Mouse (Mus musculus): Measurements from ENCODE around the gene Ccdc40. TPM values are rescaled to one million over a fixed set of nuclear protein-coding genes. Genes with fewer than 3 reads are reported as not detected.
A peak's percentile ranks its signal among the peaks of the same experiment; 100 is the strongest.

Gene Ccdc40
- polyA plus RNA-seq, 1 experiment from 2014 or later = 1.8 TPM

GRCm38 (mm10) chr11:119306762-119307657 is 78.6 kb downstream of the Ccdc40 start:
- peak overlapping the region; percentile 87 to 89 for H3K27ac ChIP-seq (replicated peaks in 1 of 2; ENCODE audit: control insufficient read depth in 1 of 2, insufficient read depth in 1 of 2, low read depth in 2 of 2, low read length in 2 of 2)
- ATAC-seq (ENCODE audit: insufficient number of reproducible peaks, insufficient read depth, low FRiP score, low read depth) = no peak
- peaks cover 19 to 20% of the 10 kb centered on the region in 2 experiments for H3K4me1 ChIP-seq (ENCODE audit: control insufficient read depth in 2 of 2, insufficient read depth in 2 of 2, low read length in 2 of 2)
- 47% methylated on average over 13 of the region's 13 CpGs for WGBS
- no peak overlapping the region for H3K4me3 ChIP-seq (ENCODE audit: control insufficient read depth in 1 of 2, insufficient read depth in 1 of 2, low read depth in 1 of 2, low read length in 2 of 2)
- no peaks in the 10 kb centered on the region for H3K9me3 ChIP-seq (ENCODE audit: control insufficient read depth, low read length)
- no peaks in the 10 kb centered on the region for H3K36me3 ChIP-seq (ENCODE audit: control insufficient read depth, insufficient read depth, low read length)
- peak overlapping the region; percentile 11; the same call in 1 of the 2 replicates for H3K4me2 ChIP-seq (ENCODE audit: low read length)
- H3K27me3 ChIP-seq (ENCODE audit: control insufficient read depth, insufficient read depth, low read length) = 0 out of 2 replicates have a peak, but pooled peaks cover 4% of the 10 kb centered on the region
- peak overlapping the region; percentile 25; the same call in 1 of the 2 replicates for H3K9ac ChIP-seq (ENCODE audit: low read length)

GRCm38 (mm10) chr11:119307658-119307867 is 79.2 kb downstream of the Ccdc40 start, which contains the start of gene Card14:
Gene Card14 (plus strand): TSS chr11:119307768.
- Histone ChIP-seq H3K9me3 (ENCODE audit: control insufficient read depth, low read length) (no peaks in the 10 kb centered on the region), H3K27me3 (ENCODE audit: control insufficient read depth, insufficient read depth, low read length) (0 out of 2 replicates have a peak, but pooled peaks cover 4% of the 10 kb centered on the region), H3K9ac (ENCODE audit: low read length) (peak within 1 kb of the TSS; percentile 25; the same call in 1 of the 2 replicates), H3K4me3 (ENCODE audit: control insufficient read depth in 1 of 2, insufficient read depth in 1 of 2, low read depth in 1 of 2, low read length in 2 of 2) (no peak within 1 kb of the TSS), H3K36me3 (ENCODE audit: control insufficient read depth, insufficient read depth, low read length) (no peaks in the 10 kb centered on the region), H3K4me1 (ENCODE audit: control insufficient read depth in 2 of 2, insufficient read depth in 2 of 2, low read length in 2 of 2) (peaks cover 19 to 20% of the 10 kb centered on the region in 2 experiments), H3K27ac (replicated peaks in 1 of 2; ENCODE audit: control insufficient read depth in 1 of 2, insufficient read depth in 1 of 2, low read depth in 2 of 2, low read length in 2 of 2) (peak within 1 kb of the TSS; percentile 87 to 89), H3K4me2 (ENCODE audit: low read length) (peak within 1 kb of the TSS; percentile 11; the same call in 1 of the 2 replicates)
- 65% methylated on average over 1 of the region's 1 CpGs for WGBS
- no peak for ATAC-seq (ENCODE audit: insufficient number of reproducible peaks, insufficient read depth, low FRiP score, low read depth)

- Histone ChIP-seq H3K36me3 (ENCODE audit: control insufficient read depth, insufficient read depth, low read length) (no peaks in the 10 kb centered on the region), H3K4me3 (ENCODE audit: control insufficient read depth in 1 of 2, insufficient read depth in 1 of 2, low read depth in 1 of 2, low read length in 2 of 2) (no peak overlapping the region), H3K9ac (ENCODE audit: low read length) (no peak overlapping the region), H3K4me1 (ENCODE audit: control insufficient read depth in 2 of 2, insufficient read depth in 2 of 2, low read length in 2 of 2) (peaks cover 19 to 20% of the 10 kb centered on the region in 2 experiments), H3K4me2 (ENCODE audit: low read length) (no peak overlapping the region; the same call in 1 of the 2 replicates), H3K27ac (replicated peaks in 1 of 2; ENCODE audit: control insufficient read depth in 1 of 2, insufficient read depth in 1 of 2, low read depth in 2 of 2, low read length in 2 of 2) (peak overlapping the region; percentile 42 to 87), H3K9me3 (ENCODE audit: control insufficient read depth, low read length) (no peaks in the 10 kb centered on the region), H3K27me3 (ENCODE audit: control insufficient read depth, insufficient read depth, low read length) (0 out of 2 replicates have a peak, but pooled peaks cover 4% of the 10 kb centered on the region)
- ATAC-seq (ENCODE audit: insufficient number of reproducible peaks, insufficient read depth, low FRiP score, low read depth) = no peak
- WGBS = 22% methylated on average over 11 of the region's 11 CpGs
These were observed 79.5 kb downstream of the Ccdc40 start for GRCm38 (mm10) chr11:119307916-119308315.

- H3K27ac ChIP-seq (replicated peaks in 1 of 2; ENCODE audit: control insufficient read depth in 1 of 2, insufficient read depth in 1 of 2, low read depth in 2 of 2, low read length in 2 of 2) = no peak overlapping the region
These were observed 82.2 kb downstream of the Ccdc40 start for GRCm38 (mm10) chr11:119310621-119311020.

DNA sequence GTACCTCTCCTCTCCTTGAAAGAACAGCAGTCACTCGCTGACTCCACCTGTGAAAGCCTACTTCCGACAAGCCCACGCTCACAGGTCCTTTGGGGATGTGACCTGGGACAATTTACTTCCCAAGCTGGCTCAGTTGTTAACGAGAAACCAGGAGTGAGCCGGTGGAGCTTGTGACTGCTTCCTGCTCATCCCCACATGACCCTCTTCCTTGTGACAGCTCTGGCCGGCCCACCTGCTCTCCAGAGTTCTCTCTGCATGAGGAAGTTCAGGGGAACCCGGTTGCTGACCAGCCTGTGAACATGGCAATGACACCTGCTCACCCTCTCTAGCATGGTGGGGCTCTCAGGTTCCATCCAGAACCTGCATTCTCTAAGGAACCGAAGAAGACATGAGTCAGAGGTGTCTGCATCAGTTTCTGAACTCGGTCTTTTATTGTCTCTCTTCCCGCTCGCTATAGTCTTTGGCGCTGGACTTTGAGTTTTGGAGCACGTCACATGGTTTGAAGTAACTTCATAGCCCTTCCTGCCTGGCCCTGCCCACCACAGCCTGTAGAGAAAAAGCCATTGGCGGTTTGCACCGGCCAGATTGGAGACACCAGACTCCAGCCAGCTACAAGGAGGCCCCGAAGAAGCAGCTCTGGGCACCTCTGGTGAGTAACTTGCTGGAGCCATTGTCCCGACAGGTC is 86.0 kb downstream of the Ccdc40 start:
- WGBS = 73% methylated on average over 17 of the region's 17 CpGs
- 0 out of 2 replicates have a peak, but pooled peaks cover 4% of the 10 kb centered on the region for H3K27me3 ChIP-seq (ENCODE audit: control insufficient read depth, insufficient read depth, low read length)
- H3K9ac ChIP-seq (ENCODE audit: low read length) = no peak overlapping the region
- no peaks in the 10 kb centered on the region for H3K36me3 ChIP-seq (ENCODE audit: control insufficient read depth, insufficient read depth, low read length)
- H3K4me1 ChIP-seq (ENCODE audit: control insufficient read depth in 2 of 2, insufficient read depth in 2 of 2, low read length in 2 of 2) = no peaks in the 10 kb centered on the region
- no peak overlapping the region for H3K27ac ChIP-seq (replicated peaks in 1 of 2; ENCODE audit: control insufficient read depth in 1 of 2, insufficient read depth in 1 of 2, low read depth in 2 of 2, low read length in 2 of 2)
- H3K4me2 ChIP-seq (ENCODE audit: low read length) = no peak overlapping the region
- no peak for ATAC-seq (ENCODE audit: insufficient number of reproducible peaks, insufficient read depth, low FRiP score, low read depth)
- no peaks in the 10 kb centered on the region for H3K9me3 ChIP-seq (ENCODE audit: control insufficient read depth, low read length)
- no peak overlapping the region for H3K4me3 ChIP-seq (ENCODE audit: control insufficient read depth in 1 of 2, insufficient read depth in 1 of 2, low read depth in 1 of 2, low read length in 2 of 2)

More at GRCm38 (mm10) chr11:119310621-119311020, 82.2 kb downstream of the Ccdc40 start:
- H3K36me3 ChIP-seq (ENCODE audit: control insufficient read depth, insufficient read depth, low read length) = no peaks in the 10 kb centered on the region
- H3K9me3 ChIP-seq (ENCODE audit: control insufficient read depth, low read length) = no peaks in the 10 kb centered on the region
- no peak for ATAC-seq (ENCODE audit: insufficient number of reproducible peaks, insufficient read depth, low FRiP score, low read depth)
- H3K4me2 ChIP-seq (ENCODE audit: low read length) = no peak overlapping the region
- peaks cover 19 to 20% of the 10 kb centered on the region in 2 experiments for H3K4me1 ChIP-seq (ENCODE audit: control insufficient read depth in 2 of 2, insufficient read depth in 2 of 2, low read length in 2 of 2)
- 0 out of 2 replicates have a peak, but pooled peaks cover 4% of the 10 kb centered on the region for H3K27me3 ChIP-seq (ENCODE audit: control insufficient read depth, insufficient read depth, low read length)
- 27% methylated on average over 10 of the region's 10 CpGs for WGBS
- H3K9ac ChIP-seq (ENCODE audit: low read length) = no peak overlapping the region
- H3K4me3 ChIP-seq (ENCODE audit: control insufficient read depth in 1 of 2, insufficient read depth in 1 of 2, low read depth in 1 of 2, low read length in 2 of 2) = no peak overlapping the region

Other genes with a start within 250 kb of the Ccdc40 start
- not detected in 2 replicates for gene Enpp7, start 240.4 kb upstream of the Ccdc40 start, polyA plus RNA-seq (2014; fragmentation: Nextera tagmentation; extraction: Ambion mirVana)
- gene Cbx2, start 205.6 kb upstream of the Ccdc40 start, polyA plus RNA-seq (2014; fragmentation: Nextera tagmentation; extraction: Ambion mirVana) = 9.8 and 11.9 TPM in 2 replicates
- gene Cbx8, start 187.6 kb upstream of the Ccdc40 start, polyA plus RNA-seq (2014; fragmentation: Nextera tagmentation; extraction: Ambion mirVana) = 9.3 and 9.6 TPM in 2 replicates
- 6.5 and 9.2 TPM in 2 replicates for gene Cbx4, start 142.4 kb upstream of the Ccdc40 start, polyA plus RNA-seq (2014; fragmentation: Nextera tagmentation; extraction: Ambion mirVana)
- gene Tbc1d16, start 73 bp upstream of the Ccdc40 start, polyA plus RNA-seq (2014; fragmentation: Nextera tagmentation; extraction: Ambion mirVana) = 8.7 and 10.3 TPM in 2 replicates
- gene Gaa, start 39.3 kb downstream of the Ccdc40 start, polyA plus RNA-seq (2014; fragmentation: Nextera tagmentation; extraction: Ambion mirVana) = 73.6 and 75.7 TPM in 2 replicates
- gene Eif4a3, start 71.5 kb downstream of the Ccdc40 start, polyA plus RNA-seq (2014; fragmentation: Nextera tagmentation; extraction: Ambion mirVana) = 263 and 280 TPM in 2 replicates
- gene Card14, start 79.2 kb downstream of the Ccdc40 start, polyA plus RNA-seq (2014; fragmentation: Nextera tagmentation; extraction: Ambion mirVana) = 0.39 and 0.51 TPM in 2 replicates
- gene Sgsh, start 127.0 kb downstream of the Ccdc40 start, polyA plus RNA-seq (2014; fragmentation: Nextera tagmentation; extraction: Ambion mirVana) = 6.9 and 7.4 TPM in 2 replicates
- 10.5 and 11.0 TPM in 2 replicates for gene Slc26a11, start 127.0 kb downstream of the Ccdc40 start, polyA plus RNA-seq (2014; fragmentation: Nextera tagmentation; extraction: Ambion mirVana)
- gene Rnf213, start 164.5 kb downstream of the Ccdc40 start, polyA plus RNA-seq (2014; fragmentation: Nextera tagmentation; extraction: Ambion mirVana) = 12.0 and 12.4 TPM in 2 replicates